20 mouse cellular contexts compared by ENCODE assay signal in genomic region chr13:100517652-100518153, GRCm38 (mm10). TPM values are rescaled to one million over a fixed set of nuclear protein-coding genes. Genes with fewer than 3 reads are reported as not detected.
DNase-seq lines count a peak whose midpoint lies in the region; ATAC-seq and TF ChIP-seq lines count a peak whose summit lies in the region.
"Had no signal": no experiment of that assay in that cellular context is flagged by ENCODE, and none has a peak within 500 bp of the region (broad histone marks: within the 10 kb centered on the region; RNA-seq: fewer than 3 reads in every experiment).

No protein-coding gene starts in this region.

- no peaks in the 10 kb centered on the region for H3K4me1 ChIP-seq in kidney, postnatal 0 days (replicated peaks; ENCODE audit: insufficient read depth, low read length)
- H3K4me1 ChIP-seq in MEL (ENCODE audit: control insufficient read depth in 1 of 2, insufficient read depth in 2 of 2, low read length in 2 of 2): peaks cover 10 to 29% of the 10 kb centered on the region in 2 experiments; a peak in 3 of 4 replicates
- H3K4me1 ChIP-seq in embryonic facial prominence, embryonic 15.5 days: peaks cover 9% of the 10 kb centered on the region
- no peaks in the 10 kb centered on the region for H3K4me1 ChIP-seq in stomach, embryonic 14.5 days (ENCODE audit: control insufficient read depth, insufficient read depth, low read length)
- no peaks in the 10 kb centered on the region for H3K4me1 ChIP-seq in midbrain, postnatal 0 days (ENCODE audit: insufficient read depth, low read length)
- H3K4me1 ChIP-seq in hindbrain, embryonic 12.5 days: no peaks in the 10 kb centered on the region
- H3K4me1 ChIP-seq: neural tube, embryonic 15.5 days had no signal

- no peaks in the 10 kb centered on the region for H3K9me3 ChIP-seq in kidney, postnatal 0 days (replicated peaks; ENCODE audit: low read length)
- H3K9me3 ChIP-seq in MEL (replicated peaks; ENCODE audit: insufficient read depth, low read length): no peaks in the 10 kb centered on the region
- H3K9me3 ChIP-seq in embryonic facial prominence, embryonic 15.5 days (replicated peaks): no peaks in the 10 kb centered on the region
- H3K9me3 ChIP-seq in stomach, embryonic 14.5 days (ENCODE audit: control insufficient read depth, low read depth, low read length): no peaks in the 10 kb centered on the region
- no peaks in the 10 kb centered on the region for H3K9me3 ChIP-seq in midbrain, postnatal 0 days (ENCODE audit: low read length)
- H3K9me3 ChIP-seq in hindbrain, embryonic 12.5 days (replicated peaks): no peaks in the 10 kb centered on the region
- H3K9me3 ChIP-seq: midbrain, embryonic 12.5 days; neural tube, embryonic 15.5 days had no signal

- no peak overlapping the region for H3K9ac ChIP-seq in kidney, postnatal 0 days (ENCODE audit: low read depth, low read length)
- no peak overlapping the region for H3K9ac ChIP-seq in MEL (ENCODE audit: control insufficient read depth, low read depth, low read length, poor library complexity, severe bottlenecking)
- H3K9ac ChIP-seq in embryonic facial prominence, embryonic 15.5 days: no peak overlapping the region
- H3K9ac ChIP-seq in stomach, embryonic 14.5 days (replicated peaks; ENCODE audit: low read depth, low read length): no peak overlapping the region
- H3K9ac ChIP-seq in midbrain, postnatal 0 days (replicated peaks; ENCODE audit: low read length, poor library complexity, severe bottlenecking): no peak overlapping the region
- H3K9ac ChIP-seq in hindbrain, embryonic 12.5 days: no peak overlapping the region
- H3K9ac ChIP-seq: hindbrain, embryonic 14.5 days; liver, embryonic 14.5 days; midbrain, embryonic 12.5 days; neural tube, embryonic 15.5 days had no signal

- 76% methylated on average over 6 of the region's 6 CpGs for WGBS in kidney, postnatal 0 days
- 78% methylated on average over 6 of the region's 6 CpGs for WGBS in embryonic facial prominence, embryonic 15.5 days
- WGBS in stomach, embryonic 14.5 days: 77% methylated on average over 6 of the region's 6 CpGs
- 86% methylated on average over 6 of the region's 6 CpGs for WGBS in midbrain, postnatal 0 days
- 88% methylated on average over 6 of the region's 6 CpGs for WGBS in hindbrain, embryonic 12.5 days

- TF ChIP-seq EP300 in MEL (IDR thresholded peaks at IDR 0.05; ENCODE audit: low read depth in 1 of 2, low read length in 2 of 2): no peak

- no peak for DNase-seq in kidney, postnatal 0 days (ENCODE audit: low spot score)
- DNase-seq in kidney, adult 18-20 months: no peak
- peak; percentile 56 for DNase-seq in MEL (ENCODE audit: low read depth, low spot score)
- no peak for DNase-seq in midbrain, postnatal 0 days (ENCODE audit: low spot score)
- DNase-seq: adrenal gland, adult 2 months; cerebellum, postnatal 14 days; gastrocnemius, postnatal 14 days; heart, postnatal 10 days; kidney, adult 8-10 months; lung, postnatal 4 days; right cerebral cortex, postnatal 25 days; thymus, adult 2 months had no signal

- no peak for ATAC-seq in kidney, postnatal 0 days (replicated peaks; ENCODE audit: low FRiP score, low read depth)
- ATAC-seq in embryonic facial prominence, embryonic 15.5 days (ENCODE audit: insufficient number of reproducible peaks, low FRiP score, low TSS enrichment, low read depth): no peak
- ATAC-seq in stomach, embryonic 14.5 days (ENCODE audit: insufficient number of reproducible peaks, insufficient read depth, low FRiP score, low read depth): no peak
- no peak for ATAC-seq in midbrain, postnatal 0 days (ENCODE audit: low FRiP score)
- no peak for ATAC-seq in hindbrain, embryonic 12.5 days (ENCODE audit: low FRiP score)

- no peaks in the 10 kb centered on the region for H3K36me3 ChIP-seq in kidney, postnatal 0 days (ENCODE audit: insufficient read depth, low read length)
- H3K36me3 ChIP-seq in MEL (ENCODE audit: control insufficient read depth in 1 of 2, insufficient read depth in 2 of 2, low read length in 2 of 2): peaks cover 0 to 7% of the 10 kb centered on the region in 2 experiments; a peak in 2 of 4 replicates
- no peaks in the 10 kb centered on the region for H3K36me3 ChIP-seq in embryonic facial prominence, embryonic 15.5 days
- H3K36me3 ChIP-seq in stomach, embryonic 14.5 days (ENCODE audit: control insufficient read depth, insufficient read depth, low read length): no peaks in the 10 kb centered on the region
- H3K36me3 ChIP-seq in midbrain, postnatal 0 days (ENCODE audit: insufficient read depth, low read length): no peaks in the 10 kb centered on the region
- H3K36me3 ChIP-seq in hindbrain, embryonic 12.5 days: no peaks in the 10 kb centered on the region
- H3K36me3 ChIP-seq: midbrain, embryonic 12.5 days; neural tube, embryonic 15.5 days had no signal

- no peak overlapping the region for H3K4me3 ChIP-seq in kidney, postnatal 0 days (replicated peaks; ENCODE audit: low read depth, low read length)
- H3K4me3 ChIP-seq in MEL (ENCODE audit: control insufficient read depth in 1 of 2, insufficient read depth in 1 of 2, low read depth in 2 of 2, low read length in 2 of 2): no peak overlapping the region
- H3K4me3 ChIP-seq in embryonic facial prominence, embryonic 15.5 days (replicated peaks): no peak overlapping the region
- no peak overlapping the region for H3K4me3 ChIP-seq in stomach, embryonic 14.5 days (ENCODE audit: low read depth, low read length)
- no peak overlapping the region for H3K4me3 ChIP-seq in midbrain, postnatal 0 days (ENCODE audit: low read depth, low read length)
- no peak overlapping the region for H3K4me3 ChIP-seq in hindbrain, embryonic 12.5 days
- H3K4me3 ChIP-seq: midbrain, embryonic 12.5 days; myocyte; neural tube, embryonic 15.5 days had no signal

- no peak overlapping the region for H3K4me2 ChIP-seq in kidney, postnatal 0 days (ENCODE audit: low read length)
- H3K4me2 ChIP-seq in embryonic facial prominence, embryonic 15.5 days (replicated peaks): no peak overlapping the region
- no peak overlapping the region for H3K4me2 ChIP-seq in stomach, embryonic 14.5 days (replicated peaks; ENCODE audit: low read depth, low read length)
- no peak overlapping the region for H3K4me2 ChIP-seq in midbrain, postnatal 0 days (ENCODE audit: low read depth, low read length, poor library complexity, severe bottlenecking)
- no peak overlapping the region for H3K4me2 ChIP-seq in hindbrain, embryonic 12.5 days (replicated peaks)
- H3K4me2 ChIP-seq: hindbrain, embryonic 14.5 days; midbrain, embryonic 12.5 days; neural tube, embryonic 15.5 days had no signal

- no peaks in the 10 kb centered on the region for H3K79me2 ChIP-seq in MEL (ENCODE audit: control insufficient read depth, insufficient read depth, low read length, poor library complexity)

- TF ChIP-seq RAD21 in MEL (IDR thresholded peaks at IDR 0.05; ENCODE audit: low read depth, low read length): no peak

- no peak for TF ChIP-seq CTCF in kidney, postnatal 0 days (IDR thresholded peaks at IDR 0.05; ENCODE audit: low read depth)
- no peak for TF ChIP-seq CTCF in MEL (IDR thresholded peaks at IDR 0.05 in 2 of 3, conservative IDR thresholded peaks at IDR 0.05 in 1 of 3; ENCODE audit: control insufficient read depth in 1 of 3, insufficient read depth in 1 of 3, low read depth in 2 of 3, low read length in 3 of 3, poor library complexity in 1 of 3, severe bottlenecking in 1 of 3)
- no peak for TF ChIP-seq CTCF in midbrain, postnatal 0 days (IDR thresholded peaks at IDR 0.05)

- peak overlapping the region; percentile 43 for H3K27ac ChIP-seq in kidney, postnatal 0 days
- no peak overlapping the region for H3K27ac ChIP-seq in MEL (ENCODE audit: control insufficient read depth, low read depth, low read length)
- H3K27ac ChIP-seq in embryonic facial prominence, embryonic 15.5 days (replicated peaks): peak overlapping the region; percentile 72
- H3K27ac ChIP-seq in stomach, embryonic 14.5 days (ENCODE audit: low read length): peak overlapping the region; percentile 69; the same call in 1 of the 2 replicates
- no peak overlapping the region for H3K27ac ChIP-seq in midbrain, postnatal 0 days (ENCODE audit: low read depth, low read length)
- H3K27ac ChIP-seq in hindbrain, embryonic 12.5 days: no peak overlapping the region
- H3K27ac ChIP-seq: liver, embryonic 14.5 days had no signal

- no peak for TF ChIP-seq POLR2A in MEL (IDR thresholded peaks at IDR 0.05; ENCODE audit: control insufficient read depth in 1 of 2, insufficient read depth in 1 of 2, low read depth in 1 of 2, low read length in 2 of 2, poor library complexity in 1 of 2)

- no peaks in the 10 kb centered on the region for H3K27me3 ChIP-seq in kidney, postnatal 0 days (ENCODE audit: insufficient read depth, low read length)
- H3K27me3 ChIP-seq in MEL (ENCODE audit: control insufficient read depth in 1 of 2, insufficient read depth in 2 of 2, low read length in 2 of 2): no peaks in the 10 kb centered on the region
- no peaks in the 10 kb centered on the region for H3K27me3 ChIP-seq in embryonic facial prominence, embryonic 15.5 days
- H3K27me3 ChIP-seq in stomach, embryonic 14.5 days (ENCODE audit: control insufficient read depth, insufficient read depth, low read length): no peaks in the 10 kb centered on the region
- H3K27me3 ChIP-seq in midbrain, postnatal 0 days (ENCODE audit: insufficient read depth, low read length): no peaks in the 10 kb centered on the region
- H3K27me3 ChIP-seq in hindbrain, embryonic 12.5 days: no peaks in the 10 kb centered on the region
- H3K27me3 ChIP-seq: midbrain, embryonic 12.5 days; neural tube, embryonic 15.5 days had no signal

RNA-seq across cellular contexts. Expression of gene Gtf2h2, which starts 25.3 kb away (rescaled TPM):
- 66.3 and 67.9 TPM in 2 replicates for polyA plus RNA-seq in kidney, postnatal 0 days (2015; fragmentation: Nextera tagmentation; extraction: Ambion mirVana)
- total RNA-seq in MEL (2012; rRNA removed): 43.0 and 47.2 TPM in 2 replicates
- 10 to 100 TPM in 1 of 2 experiments, not detected in 1; 71.6 TPM for polyA plus RNA-seq in MEL (2012; ENCODE audit: insufficient read depth in 1 of 2, insufficient read length in 2 of 2, low read depth in 1 of 2, low replicate concordance in 2 of 2, missing spikeins in 1 of 2)
- polyA plus RNA-seq in embryonic facial prominence, embryonic 15.5 days (2015; fragmentation: Nextera tagmentation; extraction: Ambion mirVana): 60.4 and 63.3 TPM in 2 replicates
- polyA plus RNA-seq in stomach, embryonic 14.5 days (2014; fragmentation: Nextera tagmentation; extraction: Ambion mirVana): 72.8 and 75.7 TPM in 2 replicates
- total RNA-seq in midbrain, postnatal 0 days (2014; rRNA removed): 25.0 and 28.2 TPM in 2 replicates
- 58.5 and 58.9 TPM in 2 replicates for polyA plus RNA-seq in midbrain, postnatal 0 days (2015; fragmentation: Nextera tagmentation; extraction: Ambion mirVana)
- 75.9 and 83.2 TPM in 2 replicates for polyA plus RNA-seq in hindbrain, embryonic 12.5 days (2016; fragmentation: Nextera tagmentation; extraction: Ambion mirVana)

RNA-seq across cellular contexts. Expression of gene Ocln, which starts 34.8 kb away (rescaled TPM):
- polyA plus RNA-seq in kidney, postnatal 0 days (2015; fragmentation: Nextera tagmentation; extraction: Ambion mirVana): 35.3 and 37.8 TPM in 2 replicates
- total RNA-seq in MEL (2012; rRNA removed): 0.23 and 0.31 TPM in 2 replicates
- polyA plus RNA-seq in MEL (2012; ENCODE audit: insufficient read depth in 1 of 2, insufficient read length in 2 of 2, low read depth in 1 of 2, low replicate concordance in 2 of 2, missing spikeins in 1 of 2): under 1 TPM in 1 of 2 experiments, not detected in 1; 0.58 TPM
- polyA plus RNA-seq in embryonic facial prominence, embryonic 15.5 days (2015; fragmentation: Nextera tagmentation; extraction: Ambion mirVana): 12.8 and 15.1 TPM in 2 replicates
- polyA plus RNA-seq in stomach, embryonic 14.5 days (2014; fragmentation: Nextera tagmentation; extraction: Ambion mirVana): 54.5 and 57.9 TPM in 2 replicates
- total RNA-seq in midbrain, postnatal 0 days (2014; rRNA removed): 12.4 and 12.7 TPM in 2 replicates
- polyA plus RNA-seq in midbrain, postnatal 0 days (2015; fragmentation: Nextera tagmentation; extraction: Ambion mirVana): 9.0 and 9.7 TPM in 2 replicates
- 6.4 and 8.1 TPM in 2 replicates for polyA plus RNA-seq in hindbrain, embryonic 12.5 days (2016; fragmentation: Nextera tagmentation; extraction: Ambion mirVana)

Comparison
In these comparisons a context has a peak if more than half of its experiments do, and no peak if none do; other contexts are left out.
1. H3K27ac ChIP-seq: peak in kidney, postnatal 0 days (single experiment), embryonic facial prominence, embryonic 15.5 days (single experiment) and stomach, embryonic 14.5 days (single experiment); none in MEL (single experiment), midbrain, postnatal 0 days (single experiment) and hindbrain, embryonic 12.5 days (single experiment).